13 mouse cellular contexts compared by ENCODE assay signal in genomic region chr5:92524821-92525258, GRCm38 (mm10). TPM values are rescaled to one million over a fixed set of nuclear protein-coding genes. Genes with fewer than 3 reads are reported as not detected.
A peak's percentile ranks its signal among the peaks of the same experiment; 100 is the strongest.
DNase-seq lines count a peak whose midpoint lies in the region; ATAC-seq lines count a peak whose summit lies in the region.
"Had no signal": no experiment of that assay in that cellular context is flagged by ENCODE, and none has a peak within 500 bp of the region (broad histone marks: within the 10 kb centered on the region; RNA-seq: fewer than 3 reads in every experiment).

No protein-coding gene starts in this region.

- no peak overlapping the region for H3K4me2 ChIP-seq in hindbrain, embryonic 14.5 days (replicated peaks)
- H3K4me2 ChIP-seq: heart, embryonic 13.5 days had no signal

- no peaks in the 10 kb centered on the region for H3K27me3 ChIP-seq in hindbrain, embryonic 14.5 days (ENCODE audit: control insufficient read depth, insufficient read depth, low read length)
- H3K27me3 ChIP-seq: heart, embryonic 13.5 days had no signal

- intact Hi-C loops in left cerebral cortex, postnatal 25 days (cut with DNase I) = no loop called here
- intact Hi-C loops in left cerebral cortex, postnatal 36 days (cut with DNase I) = no loop called here

- H3K36me3 ChIP-seq in hindbrain, embryonic 14.5 days (replicated peaks; ENCODE audit: control insufficient read depth, insufficient read depth) = no peaks in the 10 kb centered on the region
- H3K36me3 ChIP-seq: heart, embryonic 13.5 days had no signal

- no peak overlapping the region for H3K4me3 ChIP-seq in hindbrain, embryonic 14.5 days (replicated peaks; ENCODE audit: low read length)
- H3K4me3 ChIP-seq: heart, embryonic 13.5 days; myocyte had no signal

- H3K9me3 ChIP-seq in hindbrain, embryonic 14.5 days (ENCODE audit: control insufficient read depth, low read length) = no peaks in the 10 kb centered on the region
- H3K9me3 ChIP-seq: heart, embryonic 13.5 days had no signal

- no peak overlapping the region for H3K27ac ChIP-seq in hindbrain, embryonic 14.5 days
- H3K27ac ChIP-seq: heart, embryonic 13.5 days had no signal

- H3K9ac ChIP-seq in hindbrain, embryonic 14.5 days = no peak overlapping the region
- H3K9ac ChIP-seq: forebrain, postnatal 0 days; heart, embryonic 13.5 days had no signal

- DNase-seq in left cerebral cortex, postnatal 25 days (ENCODE audit: low spot score in 2 of 2) = peak; percentile 14 to 46
- no peak for DNase-seq in left cerebral cortex, postnatal 36 days (ENCODE audit: low spot score in 2 of 2)
- peak; percentile 71 for DNase-seq in fat pad, adult 2 months (ENCODE audit: extremely low read depth, low read depth, low spot score)
- DNase-seq in kidney, postnatal 36 days = peak; percentile 51 to 63
- DNase-seq in monocyte, adult 2 months (ENCODE audit: low read depth in 1 of 2, low spot score in 2 of 2) = peak; percentile 42 to 45
- DNase-seq in hindbrain, embryonic 14.5 days (ENCODE audit: low spot score) = no peak
- DNase-seq in embryo, embryonic 11 days = no peak
- DNase-seq in urinary bladder, adult 2 months (ENCODE audit: low spot score) = no peak
- DNase-seq: forebrain, postnatal 0 days; thymus, adult 2 months had no signal

- no peak for ATAC-seq in hindbrain, embryonic 14.5 days (ENCODE audit: low FRiP score)
- ATAC-seq: forebrain, postnatal 0 days had no signal

- 83% methylated on average over 6 of the region's 6 CpGs for WGBS in hindbrain, embryonic 14.5 days

- H3K4me1 ChIP-seq in hindbrain, embryonic 14.5 days (replicated peaks; ENCODE audit: control insufficient read depth, insufficient read depth, low read length) = no peaks in the 10 kb centered on the region

RNA-seq across cellular contexts. Expression of gene Scarb2, which starts 18.2 kb away (rescaled TPM):
- total RNA-seq in left cerebral cortex, postnatal 25 days (2021) = 10 to 100 TPM; 81.9 to 84.5 TPM
- total RNA-seq in left cerebral cortex, postnatal 36 days (2021) = 10 to 100 TPM; 80.5 to 87.8 TPM
- polyA plus RNA-seq in hindbrain, embryonic 14.5 days (2014; fragmentation: Nextera tagmentation; extraction: Ambion mirVana) = 18.9 and 20.2 TPM in 2 replicates
- 84.3 and 96.2 TPM in 2 replicates for polyA plus RNA-seq in urinary bladder, adult 2 months (2012; rRNA removed)

RNA-seq across cellular contexts. Expression of gene Fam47e, which starts 30.0 kb away (rescaled TPM):
- under 1 TPM; 0.30 to 0.34 TPM for total RNA-seq in left cerebral cortex, postnatal 25 days (2021)
- total RNA-seq in left cerebral cortex, postnatal 36 days (2021) = under 1 TPM in 1 of 2 experiments, not detected in 1; 0.32 TPM
- 1.3 TPM in 2 replicates for polyA plus RNA-seq in hindbrain, embryonic 14.5 days (2014; fragmentation: Nextera tagmentation; extraction: Ambion mirVana)
- 0.86 and 1.0 TPM in 2 replicates for polyA plus RNA-seq in urinary bladder, adult 2 months (2012; rRNA removed)
- polyA plus RNA-seq: heart, embryonic 13.5 days; intestine, embryonic 14.5 days; myocyte; thymus, adult 2 months had no signal

Comparison
In these comparisons a context has a peak if more than half of its experiments do, and no peak if none do; other contexts are left out.
1. DNase-seq: peak in left cerebral cortex, postnatal 25 days (2 of 2), fat pad, adult 2 months (single experiment), kidney, postnatal 36 days (2 of 2) and monocyte, adult 2 months (2 of 2); none in left cerebral cortex, postnatal 36 days (0 of 2), hindbrain, embryonic 14.5 days (single experiment), embryo, embryonic 11 days (single experiment) and urinary bladder, adult 2 months (single experiment).